Mouse (Mus musculus) embryonic facial prominence, embryonic 12.5 days (tissue): ENCODE data around the gene Etv3. TPM values are rescaled to one million over a fixed set of nuclear protein-coding genes. Genes with fewer than 3 reads are reported as not detected.
"Not testable (repeated sequence)": the region's sequence is repeated elsewhere in the genome, so short reads cannot be mapped to it uniquely, and the experiment has no call there.

ENCODE experiments used
- ATAC-seq: fragments of 200-750 bp; cut with Nextera tagmentation; 2 replicates; pipeline ENCODE4 v1.8.0; 2017; ENCODE audit not compliant: insufficient number of reproducible peaks, insufficient read depth, low FRiP score, low TSS enrichment
- H3K27ac ChIP-seq: fragments of 300-500 bp; sonication (generic); 2 replicates; pipeline ENCODE4 v1.5.1; 2016; ENCODE audit warnings: mild to moderate bottlenecking
- H3K27me3 ChIP-seq: fragments of 300-500 bp; sonication (generic); 2 replicates; pipeline ENCODE4 v1.6.1; 2016; ENCODE audit warnings: mild to moderate bottlenecking, moderate library complexity
- H3K36me3 ChIP-seq: fragments of 300-500 bp; sonication (generic); 2 replicates; pipeline ENCODE4 v1.6.1; 2016; ENCODE audit warnings: mild to moderate bottlenecking
- H3K4me1 ChIP-seq: fragments of 300-500 bp; sonication (generic); 2 replicates; pipeline ENCODE4 v1.6.1; 2016
- H3K4me2 ChIP-seq: fragments of 300-500 bp; sonication (generic); replicated peaks from 2 replicates; pipeline ENCODE4 v1.6.1; 2016; ENCODE audit warnings: mild to moderate bottlenecking, moderate library complexity
- H3K4me3 ChIP-seq: fragments of 300-500 bp; sonication (generic); 2 replicates; pipeline ENCODE4 v1.5.1; 2016; ENCODE audit warnings: mild to moderate bottlenecking
- H3K9ac ChIP-seq: fragments of 300-500 bp; sonication (generic); 2 replicates; pipeline ENCODE4 v1.6.1; 2016; ENCODE audit warnings: mild to moderate bottlenecking, moderate library complexity
- H3K9me3 ChIP-seq: fragments of 300-500 bp; sonication (generic); 2 replicates; pipeline ENCODE4 v1.6.1; 2016; ENCODE audit warnings: mild to moderate bottlenecking, moderate library complexity
- WGBS: fragments of 180-500 bp; shearing (Covaris S2); methylation state at CpG from one replicate; pipeline ENCODE4 v1.1.7; 2016; 5-methylcytosine and 5-hydroxymethylcytosine counted together
- polyA plus RNA-seq: library from polyadenylated mRNA; unstranded; fragments of >200 nt; fragmentation: Nextera tagmentation; extraction: Ambion mirVana; gene quantifications from 2 replicates; pipeline ENCODE4 v1.2.1, GENCODE M21; 2016

Gene Etv3
- 16.3 and 17.8 TPM in 2 replicates for polyA plus RNA-seq

DNA sequence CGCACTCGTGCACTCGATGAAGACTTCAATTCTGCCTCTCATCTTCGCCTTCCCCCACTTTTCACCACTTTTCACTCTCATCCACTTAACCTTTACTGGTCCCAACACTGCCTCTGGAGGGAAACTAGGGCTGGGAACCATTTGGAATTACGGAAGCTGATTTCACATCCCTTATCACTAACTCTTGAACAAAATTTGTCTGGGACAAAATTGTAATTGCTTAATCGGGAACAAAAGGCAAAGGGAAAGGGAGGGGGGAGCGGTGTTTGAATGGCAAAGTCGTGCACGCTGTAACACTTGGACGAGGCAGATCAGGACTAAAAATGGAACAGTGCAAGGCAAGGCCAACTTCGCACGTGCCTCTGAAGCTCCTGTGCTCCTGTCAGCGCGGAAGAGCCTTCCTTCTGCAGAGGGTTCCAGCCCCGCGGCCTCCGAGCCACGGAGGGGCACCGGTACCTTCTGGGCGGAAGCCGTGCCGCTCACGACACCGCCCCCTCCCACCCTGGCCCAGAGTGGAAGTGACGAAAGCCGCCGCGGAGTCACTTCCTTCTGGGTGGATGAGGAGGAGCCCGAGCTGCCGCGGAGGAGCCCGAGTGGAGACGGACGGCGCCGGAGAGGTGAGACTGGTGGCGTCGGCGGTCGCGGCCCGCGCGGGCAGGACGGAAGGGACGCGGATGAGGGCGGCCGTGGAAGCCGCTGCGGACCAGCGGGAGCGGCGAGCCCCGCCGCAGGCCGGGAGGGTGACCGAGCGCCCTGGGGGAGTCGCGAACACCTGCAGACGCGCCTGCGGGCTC is at the start of gene Etv3:
TSS of gene Etv3 (plus strand) at position 365 of the 794 bp plus-strand sequence.
- 6% methylated on average over 63 of the region's 64 CpGs for WGBS

GRCm38 (mm10) chr3:87477948-87478347 is 47.3 kb upstream of the Etv3 start:
- ATAC-seq, H3K4me1 ChIP-seq, H3K27me3 ChIP-seq, H3K9me3 ChIP-seq, H3K9ac ChIP-seq, H3K36me3 ChIP-seq, H3K4me2 ChIP-seq, H3K27ac ChIP-seq, H3K4me3 ChIP-seq: not testable (repeated sequence)
- WGBS: 82% methylated on average over 3 of the region's 3 CpGs

More for the DNA sequence above, at the start of gene Etv3:
- H3K9ac ChIP-seq: peak within 1 kb of the TSS; percentile 99
- peak; percentile 97 for ATAC-seq
- no peaks in the 10 kb centered on the region for H3K9me3 ChIP-seq
- H3K4me3 ChIP-seq: peak within 1 kb of the TSS; percentile 95
- H3K4me1 ChIP-seq: peaks cover 13% of the 10 kb centered on the region; the same call in 1 of the 2 replicates
- H3K36me3 ChIP-seq: peaks cover 23% of the 10 kb centered on the region
- H3K4me2 ChIP-seq: peak within 1 kb of the TSS; percentile 81
- no peaks in the 10 kb centered on the region for H3K27me3 ChIP-seq
- peak within 1 kb of the TSS; percentile 84 for H3K27ac ChIP-seq

DNA sequence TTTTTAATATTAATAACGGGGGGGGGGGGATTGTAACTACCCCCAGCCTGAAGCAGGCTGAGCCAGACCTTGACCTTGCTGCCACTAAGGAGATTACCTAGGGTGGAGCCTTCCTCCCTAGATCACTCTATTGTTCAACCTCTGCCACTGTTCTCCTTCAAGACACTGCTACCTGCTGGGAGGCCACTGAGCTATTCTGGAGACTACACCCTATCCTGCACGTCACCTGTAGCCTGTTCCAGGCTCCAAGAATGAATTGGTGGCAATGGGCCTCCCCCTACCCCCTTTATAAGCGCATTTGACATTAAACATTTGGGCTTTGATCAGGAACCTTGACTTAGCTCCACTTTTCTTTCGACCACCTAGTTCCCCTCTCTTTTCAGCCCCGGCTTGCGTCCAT is 46.6 kb upstream of the Etv3 start:
- H3K4me1 ChIP-seq, H3K9ac ChIP-seq, H3K9me3 ChIP-seq, H3K36me3 ChIP-seq, H3K27me3 ChIP-seq, H3K4me2 ChIP-seq, ATAC-seq, H3K4me3 ChIP-seq, H3K27ac ChIP-seq: not testable (repeated sequence)
- WGBS: 81% methylated on average over 6 of the region's 6 CpGs

GRCm38 (mm10) chr3:87479230-87479629 is 46.0 kb upstream of the Etv3 start:
- not testable (repeated sequence) for ATAC-seq, H3K9ac ChIP-seq, H3K4me1 ChIP-seq, H3K27me3 ChIP-seq, H3K9me3 ChIP-seq, H3K27ac ChIP-seq, H3K36me3 ChIP-seq, H3K4me2 ChIP-seq, H3K4me3 ChIP-seq

DNA sequence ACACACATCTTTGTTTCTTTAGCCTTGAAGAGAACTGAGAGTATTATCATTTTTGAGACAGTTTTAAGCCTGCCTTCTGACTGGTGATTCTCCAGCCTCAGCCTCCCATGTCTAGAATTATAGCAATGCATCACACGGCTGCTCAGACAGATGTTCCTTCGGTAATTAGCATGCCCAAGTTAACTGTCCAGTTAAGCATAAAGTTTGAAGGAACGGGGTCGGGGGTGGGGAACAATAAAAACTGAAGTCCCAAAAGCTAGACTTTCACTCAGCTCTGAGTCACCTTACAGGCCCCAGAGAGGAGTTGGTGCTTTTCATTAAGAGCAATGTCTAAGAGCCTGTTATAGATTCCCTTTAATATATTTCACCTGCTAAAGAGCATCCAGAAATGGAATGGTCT is 37.8 kb upstream of the Etv3 start:
- Histone ChIP-seq H3K4me1 (no peaks in the 10 kb centered on the region), H3K4me2 (no peak overlapping the region), H3K27ac (no peak overlapping the region), H3K27me3 (no peaks in the 10 kb centered on the region), H3K36me3 (no peaks in the 10 kb centered on the region), H3K9ac (no peak overlapping the region), H3K4me3 (no peak overlapping the region), H3K9me3 (no peaks in the 10 kb centered on the region)
- WGBS: 85% methylated on average over 4 of the region's 4 CpGs
- ATAC-seq: no peak

GRCm38 (mm10) chr3:87487911-87488310 is 37.3 kb upstream of the Etv3 start:
- Histone ChIP-seq H3K4me1 (no peaks in the 10 kb centered on the region), H3K36me3 (no peaks in the 10 kb centered on the region), H3K9ac (no peak overlapping the region), H3K27ac (no peak overlapping the region), H3K4me3 (no peak overlapping the region), H3K27me3 (no peaks in the 10 kb centered on the region), H3K9me3 (no peaks in the 10 kb centered on the region), H3K4me2 (no peak overlapping the region)
- WGBS: 71% methylated on average over 2 of the region's 2 CpGs
- ATAC-seq: no peak

- Histone ChIP-seq H3K4me3 (no peak overlapping the region), H3K27me3 (peaks cover 6% of the 10 kb centered on the region; the same call in 1 of the 2 replicates), H3K36me3 (no peaks in the 10 kb centered on the region), H3K9me3 (no peaks in the 10 kb centered on the region), H3K4me2 (no peak overlapping the region), H3K4me1 (0 out of 2 replicates have a peak, but pooled peaks cover 4% of the 10 kb centered on the region), H3K9ac (no peak overlapping the region), H3K27ac (no peak overlapping the region)
- 78% methylated on average over 9 of the region's 9 CpGs for WGBS
- no peak for ATAC-seq
Observed at GRCm38 (mm10) chr3:87498266-87498665, 26.9 kb upstream of the Etv3 start.

GRCm38 (mm10) chr3:87499072-87499471 is 26.1 kb upstream of the Etv3 start:
- 12% methylated on average over 3 of the region's 3 CpGs for WGBS
- ATAC-seq: no peak

GRCm38 (mm10) chr3:87500088-87501055 is 24.8 kb upstream of the Etv3 start:
- Histone ChIP-seq H3K27ac (no peak overlapping the region), H3K4me2 (no peak overlapping the region), H3K4me1 (0 out of 2 replicates have a peak, but pooled peaks cover 4% of the 10 kb centered on the region), H3K9ac (no peak overlapping the region), H3K27me3 (peaks cover 6% of the 10 kb centered on the region; the same call in 1 of the 2 replicates), H3K36me3 (no peaks in the 10 kb centered on the region), H3K9me3 (no peaks in the 10 kb centered on the region), H3K4me3 (no peak overlapping the region)
- no peak for ATAC-seq
- 75% methylated on average over 24 of the region's 24 CpGs for WGBS

More at GRCm38 (mm10) chr3:87499072-87499471, 26.1 kb upstream of the Etv3 start:
- Histone ChIP-seq H3K36me3 (no peaks in the 10 kb centered on the region), H3K27me3 (peaks cover 6% of the 10 kb centered on the region; the same call in 1 of the 2 replicates), H3K4me1 (0 out of 2 replicates have a peak, but pooled peaks cover 4% of the 10 kb centered on the region), H3K4me2 (no peak overlapping the region), H3K9ac (no peak overlapping the region), H3K9me3 (no peaks in the 10 kb centered on the region), H3K27ac (no peak overlapping the region), H3K4me3 (no peak overlapping the region)

- no peak overlapping the region for H3K4me3 ChIP-seq
- no peak overlapping the region for H3K4me2 ChIP-seq
- ATAC-seq: no peak
- H3K36me3 ChIP-seq: no peaks in the 10 kb centered on the region
- WGBS: 66% methylated on average over 8 of the region's 8 CpGs
- no peaks in the 10 kb centered on the region for H3K9me3 ChIP-seq
- no peak overlapping the region for H3K27ac ChIP-seq
- H3K27me3 ChIP-seq: peaks cover 6% of the 10 kb centered on the region; the same call in 1 of the 2 replicates
- H3K4me1 ChIP-seq: 0 out of 2 replicates have a peak, but pooled peaks cover 4% of the 10 kb centered on the region
- no peak overlapping the region for H3K9ac ChIP-seq
Observed at GRCm38 (mm10) chr3:87501151-87501550, 24.1 kb upstream of the Etv3 start.

DNA sequence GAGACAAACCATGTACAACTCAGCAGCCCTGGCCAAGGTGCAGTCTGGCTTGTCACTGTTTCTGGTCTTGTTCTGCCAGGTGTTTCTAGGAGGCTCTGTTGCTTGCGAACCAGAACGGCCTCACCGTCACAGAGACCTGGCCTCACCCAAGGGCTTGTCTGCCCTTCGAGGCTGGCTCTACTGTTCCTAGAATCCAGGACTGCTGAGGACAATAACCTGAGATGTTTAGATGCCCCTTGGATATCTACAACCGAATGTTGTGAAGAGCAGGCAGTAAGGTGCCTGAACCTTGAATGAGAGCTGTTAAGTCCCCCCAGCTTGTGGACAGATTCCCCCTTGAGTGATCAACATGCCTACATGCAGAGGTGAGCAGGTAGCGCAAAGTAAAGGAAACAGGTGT is 22.4 kb upstream of the Etv3 start:
- Histone ChIP-seq H3K4me3 (no peak overlapping the region), H3K4me1 (0 out of 2 replicates have a peak, but pooled peaks cover 4% of the 10 kb centered on the region), H3K36me3 (no peaks in the 10 kb centered on the region), H3K9ac (no peak overlapping the region), H3K9me3 (no peaks in the 10 kb centered on the region), H3K27me3 (peaks cover 6% of the 10 kb centered on the region; the same call in 1 of the 2 replicates), H3K4me2 (no peak overlapping the region), H3K27ac (no peak overlapping the region)
- ATAC-seq: no peak
- WGBS: 87% methylated on average over 6 of the region's 6 CpGs
